Mouse (Mus musculus) neural tube, embryonic 14.5 days (tissue): Measurements from ENCODE around the gene Aox1. TPM values are rescaled to one million over a fixed set of nuclear protein-coding genes. Genes with fewer than 3 reads are reported as not detected.

Experiments used
- ATAC-seq: fragments of 200-750 bp; cut with Nextera tagmentation; 2 replicates; pipeline ENCODE4 v1.8.0; 2017; ENCODE audit warnings: low read depth, mild to moderate bottlenecking, moderate TSS enrichment, moderate library complexity
- H3K27ac ChIP-seq: fragments of 300-500 bp; sonication (generic); 2 replicates; pipeline ENCODE4 v1.5.1; 2014; ENCODE audit warnings: low read depth, mild to moderate bottlenecking, control low read depth, low read length, moderate library complexity, mixed read lengths
- H3K27me3 ChIP-seq: fragments of 300-500 bp; sonication (generic); 2 replicates; pipeline ENCODE4 v1.6.1; 2014; ENCODE audit warnings: low read length; ENCODE audit not compliant: control insufficient read depth, insufficient read depth
- H3K36me3 ChIP-seq: fragments of 300-500 bp; sonication (generic); 2 replicates; pipeline ENCODE4 v1.6.1; 2014; ENCODE audit warnings: low read length, mixed read lengths; ENCODE audit not compliant: control insufficient read depth, insufficient read depth
- H3K4me1 ChIP-seq: fragments of 300-500 bp; sonication (generic); 2 replicates; pipeline ENCODE4 v1.6.1; 2014; ENCODE audit warnings: low read length; ENCODE audit not compliant: control insufficient read depth, insufficient read depth
- H3K4me2 ChIP-seq: fragments of 300-500 bp; sonication (generic); 2 replicates; pipeline ENCODE4 v1.6.1; 2014; ENCODE audit warnings: mild to moderate bottlenecking, low read depth, low read length, control low read depth
- H3K4me3 ChIP-seq: fragments of 300-500 bp; sonication (generic); 2 replicates; pipeline ENCODE4 v1.5.1; 2014; ENCODE audit warnings: low read depth, low read length, control low read depth, mixed read lengths
- H3K9ac ChIP-seq: fragments of 300-500 bp; sonication (generic); replicated peaks from 2 replicates; pipeline ENCODE4 v1.6.1; 2014; ENCODE audit warnings: low read depth, mild to moderate bottlenecking, control low read depth, low read length, mixed read lengths
- H3K9me3 ChIP-seq: fragments of 300-500 bp; sonication (generic); 2 replicates; pipeline ENCODE4 v1.6.1; 2016; ENCODE audit warnings: low read length; ENCODE audit not compliant: control insufficient read depth
- WGBS: fragments of 180-500 bp; shearing (Covaris S2); extraction: QIAGEN DNeasy Blood & Tissue Kit; methylation state at CpG from one replicate; pipeline ENCODE4 v1.1.7; 2014; 5-methylcytosine and 5-hydroxymethylcytosine counted together
- polyA plus RNA-seq: library from polyadenylated mRNA; unstranded; fragments of >200 nt; fragmentation: Nextera tagmentation; extraction: Ambion mirVana; gene quantifications from 2 replicates; pipeline ENCODE4 v1.2.1, GENCODE M21; 2014

Aox1 gene
- polyA plus RNA-seq, 1 experiment from 2014 or later: 0.08 TPM

GRCm38 (mm10) chr1:58140607-58141006 lies 110.9 kb downstream of the Aox1 start:
- H3K27ac ChIP-seq: no peak overlapping the region
- H3K9ac ChIP-seq: no peak overlapping the region
- ATAC-seq: no peak
- no peaks in the 10 kb centered on the region for H3K27me3 ChIP-seq
- H3K9me3 ChIP-seq: no peaks in the 10 kb centered on the region
- H3K4me1 ChIP-seq: no peaks in the 10 kb centered on the region
- no peak overlapping the region for H3K4me3 ChIP-seq
- no peaks in the 10 kb centered on the region for H3K36me3 ChIP-seq
- H3K4me2 ChIP-seq: no peak overlapping the region
- WGBS: 87% methylated on average over 5 of the region's 5 CpGs

- no peak overlapping the region for H3K4me3 ChIP-seq
- no peaks in the 10 kb centered on the region for H3K27me3 ChIP-seq
- H3K4me1 ChIP-seq: no peaks in the 10 kb centered on the region
- H3K9ac ChIP-seq: no peak overlapping the region
- no peaks in the 10 kb centered on the region for H3K9me3 ChIP-seq
- 68% methylated on average over 10 of the region's 10 CpGs for WGBS
- no peak for ATAC-seq
- no peak overlapping the region for H3K27ac ChIP-seq
- H3K4me2 ChIP-seq: no peak overlapping the region
- H3K36me3 ChIP-seq: no peaks in the 10 kb centered on the region
Observed at GRCm38 (mm10) chr1:58144384-58145069, 114.8 kb downstream of the Aox1 start.

- no peak overlapping the region for H3K4me3 ChIP-seq
- ATAC-seq: no peak
- 87% methylated on average over 10 of the region's 10 CpGs for WGBS
- no peaks in the 10 kb centered on the region for H3K4me1 ChIP-seq
- H3K9me3 ChIP-seq: no peaks in the 10 kb centered on the region
- H3K4me2 ChIP-seq: no peak overlapping the region
- H3K9ac ChIP-seq: no peak overlapping the region
- H3K36me3 ChIP-seq: no peaks in the 10 kb centered on the region
- no peaks in the 10 kb centered on the region for H3K27me3 ChIP-seq
- H3K27ac ChIP-seq: no peak overlapping the region
Observed at GRCm38 (mm10) chr1:58146026-58146425, 116.3 kb downstream of the Aox1 start.

- no peak for ATAC-seq
- 75% methylated on average over 6 of the region's 6 CpGs for WGBS
Observed at GRCm38 (mm10) chr1:58147776-58148175, 118.0 kb downstream of the Aox1 start.

GRCm38 (mm10) chr1:58152247-58152646 lies 122.5 kb downstream of the Aox1 start:
- Histone ChIP-seq H3K27ac (no peak overlapping the region), H3K4me1 (no peaks in the 10 kb centered on the region), H3K9ac (no peak overlapping the region), H3K4me2 (no peak overlapping the region), H3K9me3 (no peaks in the 10 kb centered on the region), H3K4me3 (no peak overlapping the region), H3K27me3 (no peaks in the 10 kb centered on the region), H3K36me3 (no peaks in the 10 kb centered on the region)
- ATAC-seq: no peak
- 88% methylated on average over 8 of the region's 8 CpGs for WGBS

More at GRCm38 (mm10) chr1:58147776-58148175, 118.0 kb downstream of the Aox1 start:
- Histone ChIP-seq H3K36me3 (no peaks in the 10 kb centered on the region), H3K27me3 (no peaks in the 10 kb centered on the region), H3K9me3 (no peaks in the 10 kb centered on the region), H3K4me1 (no peaks in the 10 kb centered on the region), H3K4me2 (no peak overlapping the region), H3K27ac (no peak overlapping the region), H3K9ac (no peak overlapping the region), H3K4me3 (no peak overlapping the region)

Other genes with a start within 250 kb of the Aox1 start
- 1.9 and 2.4 TPM in 2 replicates for gene Sgo2a, start 34.0 kb upstream of the Aox1 start, polyA plus RNA-seq
- 25.7 and 28.8 TPM in 2 replicates for gene Kctd18, start 11.0 kb upstream of the Aox1 start, polyA plus RNA-seq
- gene Aox3, start 83.2 kb downstream of the Aox1 start, polyA plus RNA-seq: 0.13 and 0.18 TPM in 2 replicates
- gene Aox4, start 180.5 kb downstream of the Aox1 start, polyA plus RNA-seq: 0.51 and 1.1 TPM in 2 replicates
- gene Aox2, start 248.4 kb downstream of the Aox1 start, polyA plus RNA-seq: not detected in 2 replicates